Mouse (Mus musculus): ENCODE data around the gene Pepd. TPM values are rescaled to one million over a fixed set of nuclear protein-coding genes. Genes with fewer than 3 reads are reported as not detected.
A peak's percentile ranks its signal among the peaks of the same experiment; 100 is the strongest.
"Not testable (repeated sequence)": the region's sequence is repeated elsewhere in the genome, so short reads cannot be mapped to it uniquely, and the experiment has no call there.

Pepd gene
- polyA plus RNA-seq, 1 experiment from 2014 or later, result 62.6 TPM

DNA sequence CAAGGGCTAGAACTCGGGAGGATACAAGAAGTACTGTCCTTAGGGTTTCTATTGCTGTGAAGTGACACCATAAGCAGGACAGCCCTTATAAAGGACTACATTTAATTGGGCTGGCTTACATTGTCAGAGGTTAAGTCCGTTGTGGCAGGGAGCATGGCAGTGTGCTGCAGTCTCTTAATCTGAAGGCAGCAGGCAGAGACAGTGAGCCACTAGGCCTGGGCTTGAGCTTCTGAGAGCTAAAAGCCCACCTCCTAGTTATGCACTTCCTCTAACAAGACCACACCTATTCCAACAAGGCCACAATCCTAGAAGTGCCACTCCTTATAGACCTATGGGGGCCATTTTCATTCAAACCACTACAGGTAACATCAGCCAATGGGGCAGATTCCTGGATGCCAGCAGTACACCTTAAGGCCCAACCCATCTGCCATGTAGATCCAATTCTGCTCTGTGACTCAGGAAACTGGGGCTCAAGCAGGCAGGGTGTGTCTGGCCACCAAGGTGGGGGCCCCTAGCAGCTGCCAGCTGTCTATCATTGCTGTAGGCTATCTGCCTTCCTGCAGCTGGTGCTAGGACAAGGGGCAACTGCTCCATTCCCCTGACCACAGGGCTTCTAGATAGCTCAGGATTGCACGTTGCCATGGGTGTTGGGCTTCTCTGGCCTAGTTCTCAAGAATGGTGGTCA is 56.7 kb downstream of the Pepd start:
- Histone ChIP-seq H3K27ac (replicated peaks) (no peak overlapping the region), H3K4me1 (replicated peaks) (no peaks in the 10 kb centered on the region; the same call in 1 of the 2 replicates), H3K27me3 (no peaks in the 10 kb centered on the region), H3K36me3 (no peaks in the 10 kb centered on the region; the same call in 1 of the 2 replicates), H3K9me3 (no peaks in the 10 kb centered on the region), H3K9ac (no peak overlapping the region), H3K4me2 (no peak overlapping the region), H3K4me3 (no peak overlapping the region)
- WGBS, result 82% methylated on average over 3 of the region's 3 CpGs
- ATAC-seq (ENCODE audit: low FRiP score, low read depth), result no peak

DNA sequence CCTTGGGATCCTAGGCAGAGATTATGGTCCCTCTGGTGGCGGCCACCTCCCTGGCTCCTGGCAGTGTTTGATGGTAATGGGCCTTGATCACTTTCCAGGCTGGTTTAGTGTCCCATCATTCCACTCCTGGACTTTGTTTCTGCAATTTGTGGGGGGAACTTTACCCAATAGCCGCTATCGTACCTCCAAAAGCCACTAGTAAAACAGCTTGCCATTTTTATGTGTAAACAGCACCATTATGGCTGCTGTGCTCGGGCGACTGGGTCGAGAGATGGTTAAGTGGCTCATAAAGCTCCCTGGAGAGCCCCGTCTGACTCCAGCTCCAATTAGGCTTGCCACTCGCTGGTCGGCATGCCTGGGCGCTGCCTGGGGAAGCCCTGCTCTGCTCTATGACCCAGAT is 59.6 kb downstream of the Pepd start:
- 52% methylated on average over 10 of the region's 10 CpGs for WGBS

DNA sequence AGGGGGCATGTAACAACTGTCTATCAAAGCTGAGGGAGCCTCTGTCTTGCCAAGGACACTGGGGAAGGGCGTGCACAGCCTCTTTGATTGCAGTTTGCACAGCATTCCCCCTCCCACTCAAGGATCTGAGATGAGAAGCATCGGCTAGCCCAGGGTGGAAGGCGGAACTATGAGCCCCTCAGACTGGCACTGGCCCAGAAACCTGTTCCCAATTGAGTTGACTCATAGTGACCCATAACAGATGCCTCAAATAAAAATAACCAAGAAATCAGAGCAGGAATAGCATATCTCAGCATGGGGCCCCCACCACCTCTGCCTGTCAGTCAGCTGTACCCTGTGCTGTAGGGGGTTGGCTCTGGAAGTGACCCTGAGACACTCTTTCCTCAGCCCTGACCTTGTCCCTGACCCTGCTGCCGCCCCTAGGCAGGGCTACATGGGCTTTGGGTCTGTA is 60.8 kb downstream of the Pepd start:
- H3K4me2 ChIP-seq, result no peak overlapping the region
- no peak overlapping the region for H3K27ac ChIP-seq (replicated peaks)
- no peaks in the 10 kb centered on the region for H3K27me3 ChIP-seq
- H3K9me3 ChIP-seq, result no peaks in the 10 kb centered on the region
- 45% methylated on average over 4 of the region's 4 CpGs for WGBS
- no peaks in the 10 kb centered on the region; the same call in 1 of the 2 replicates for H3K36me3 ChIP-seq
- H3K4me3 ChIP-seq, result no peak overlapping the region
- H3K9ac ChIP-seq, result no peak overlapping the region
- no peak for ATAC-seq (ENCODE audit: low FRiP score, low read depth)
- peaks cover 17% of the 10 kb centered on the region for H3K4me1 ChIP-seq (replicated peaks)

More for the DNA sequence above, 59.6 kb downstream of the Pepd start:
- no peaks in the 10 kb centered on the region for H3K27me3 ChIP-seq
- peaks cover 17% of the 10 kb centered on the region for H3K4me1 ChIP-seq (replicated peaks)
- no peak overlapping the region for H3K27ac ChIP-seq (replicated peaks)
- no peak overlapping the region for H3K4me2 ChIP-seq
- H3K4me3 ChIP-seq, result no peak overlapping the region
- H3K9me3 ChIP-seq, result no peaks in the 10 kb centered on the region
- no peak for ATAC-seq (ENCODE audit: low FRiP score, low read depth)
- no peaks in the 10 kb centered on the region; the same call in 1 of the 2 replicates for H3K36me3 ChIP-seq
- H3K9ac ChIP-seq, result no peak overlapping the region

DNA sequence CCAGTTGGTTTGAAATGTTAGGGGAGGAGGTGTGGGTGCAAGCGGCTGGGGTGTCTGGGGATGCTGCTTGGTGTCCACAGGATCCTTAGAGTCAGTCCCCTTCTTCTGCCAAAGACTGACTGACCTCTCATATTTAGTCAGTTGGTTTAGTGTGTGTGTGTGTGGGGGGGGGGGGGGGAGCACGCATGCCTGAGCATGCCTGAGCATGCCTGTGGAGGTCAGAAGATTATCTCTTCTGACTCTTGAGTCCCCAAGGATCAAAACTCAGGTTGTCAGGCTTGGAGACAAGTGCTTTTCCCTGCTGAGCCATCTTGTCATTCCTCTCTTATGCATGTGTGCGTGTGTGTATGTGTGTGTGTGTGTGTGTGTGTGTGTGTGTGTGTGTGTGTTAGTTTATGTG is 61.7 kb downstream of the Pepd start:
- Histone ChIP-seq H3K9ac (no peak overlapping the region), H3K4me3 (no peak overlapping the region), H3K4me1 (replicated peaks) (peaks cover 17% of the 10 kb centered on the region), H3K4me2 (no peak overlapping the region), H3K27ac (replicated peaks) (no peak overlapping the region), H3K27me3 (no peaks in the 10 kb centered on the region), H3K9me3 (no peaks in the 10 kb centered on the region), H3K36me3 (no peaks in the 10 kb centered on the region; the same call in 1 of the 2 replicates)
- 89% methylated on average over 3 of the region's 3 CpGs for WGBS
- no peak for ATAC-seq (ENCODE audit: low FRiP score, low read depth)

DNA sequence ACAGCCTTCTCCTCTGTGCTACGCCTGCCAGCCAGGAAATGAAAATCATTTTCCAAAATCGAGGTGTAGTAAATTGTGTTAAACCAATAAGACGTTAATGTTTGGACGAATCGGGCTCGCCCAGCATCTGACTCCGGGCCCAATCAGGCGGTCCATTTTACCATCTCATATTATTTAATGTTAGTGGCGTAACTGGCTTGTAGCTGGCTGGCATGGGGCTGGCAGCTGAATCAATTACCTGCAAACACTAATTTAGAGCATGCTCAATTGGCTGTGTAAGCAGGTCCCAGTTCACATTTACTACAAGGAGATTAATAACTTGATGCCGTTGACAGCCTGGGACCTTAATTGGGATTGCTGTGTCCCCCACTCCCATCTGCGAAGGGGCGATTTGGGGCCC is 63.7 kb downstream of the Pepd start:
- Histone ChIP-seq H3K4me3 (no peak overlapping the region), H3K9me3 (no peaks in the 10 kb centered on the region), H3K36me3 (no peaks in the 10 kb centered on the region), H3K4me1 (replicated peaks) (peaks cover 17% of the 10 kb centered on the region), H3K27ac (replicated peaks) (peak overlapping the region; percentile 49; the same call in 1 of the 2 replicates), H3K9ac (no peak overlapping the region), H3K27me3 (no peaks in the 10 kb centered on the region), H3K4me2 (no peak overlapping the region)
- peak; percentile 36; the same call in 1 of the 2 replicates for ATAC-seq (ENCODE audit: low FRiP score, low read depth)
- WGBS, result 55% methylated on average over 12 of the region's 12 CpGs

DNA sequence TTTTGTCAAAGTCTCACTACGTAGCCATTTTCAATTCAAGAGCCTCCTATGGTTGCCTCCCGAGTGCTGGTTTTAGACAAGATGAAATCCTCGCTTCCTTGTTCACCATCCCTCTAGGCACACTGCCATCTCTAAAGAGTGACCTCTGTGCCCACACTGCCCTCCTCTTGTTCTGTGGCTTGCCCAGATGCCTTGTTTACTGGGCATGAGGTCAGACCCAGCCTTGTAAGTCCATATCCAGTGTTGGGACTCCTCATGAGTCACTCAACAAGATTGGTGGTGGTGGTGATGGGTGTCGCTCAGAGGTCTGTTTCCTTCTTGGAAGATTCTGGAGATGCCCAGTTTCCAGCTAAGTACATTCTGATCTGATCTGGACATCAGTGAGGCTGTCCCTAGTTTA is 65.2 kb downstream of the Pepd start:
- H3K27me3 ChIP-seq, result no peaks in the 10 kb centered on the region
- 94% methylated on average over 4 of the region's 4 CpGs for WGBS

DNA sequence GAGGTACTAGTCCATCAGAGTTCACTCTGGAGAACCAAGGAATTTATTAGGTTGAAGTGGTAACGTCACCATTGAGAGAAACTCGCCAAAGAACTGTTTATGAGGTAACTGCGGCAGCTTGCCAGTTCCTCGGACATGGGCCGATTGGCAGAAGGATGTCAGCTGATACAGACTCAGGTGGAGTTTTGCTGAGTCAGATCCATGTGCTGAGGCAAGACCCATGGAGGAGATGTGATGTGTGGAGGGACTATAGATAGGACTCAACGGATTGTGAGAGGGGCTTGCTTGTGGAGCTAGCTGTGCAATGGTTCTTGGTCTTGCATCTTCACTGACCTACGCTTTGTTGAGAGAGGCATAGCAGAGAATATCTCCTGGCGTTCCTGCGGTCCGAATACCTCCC is 69.6 kb downstream of the Pepd start:
- Histone ChIP-seq H3K9ac (no peak overlapping the region), H3K9me3 (no peaks in the 10 kb centered on the region), H3K27me3 (no peaks in the 10 kb centered on the region), H3K4me1 (replicated peaks) (peaks cover 4% of the 10 kb centered on the region), H3K4me3 (no peak overlapping the region), H3K27ac (replicated peaks) (no peak overlapping the region), H3K36me3 (no peaks in the 10 kb centered on the region), H3K4me2 (no peak overlapping the region)
- ATAC-seq (ENCODE audit: low FRiP score, low read depth), result no peak
- WGBS, result 93% methylated on average over 10 of the region's 10 CpGs

More for the DNA sequence above, 65.2 kb downstream of the Pepd start:
- Histone ChIP-seq H3K36me3 (no peaks in the 10 kb centered on the region), H3K4me1 (replicated peaks) (peaks cover 17% of the 10 kb centered on the region), H3K4me2 (no peak overlapping the region), H3K9ac (no peak overlapping the region), H3K4me3 (no peak overlapping the region), H3K27ac (replicated peaks) (no peak overlapping the region), H3K9me3 (no peaks in the 10 kb centered on the region)
- ATAC-seq (ENCODE audit: low FRiP score, low read depth), result no peak

DNA sequence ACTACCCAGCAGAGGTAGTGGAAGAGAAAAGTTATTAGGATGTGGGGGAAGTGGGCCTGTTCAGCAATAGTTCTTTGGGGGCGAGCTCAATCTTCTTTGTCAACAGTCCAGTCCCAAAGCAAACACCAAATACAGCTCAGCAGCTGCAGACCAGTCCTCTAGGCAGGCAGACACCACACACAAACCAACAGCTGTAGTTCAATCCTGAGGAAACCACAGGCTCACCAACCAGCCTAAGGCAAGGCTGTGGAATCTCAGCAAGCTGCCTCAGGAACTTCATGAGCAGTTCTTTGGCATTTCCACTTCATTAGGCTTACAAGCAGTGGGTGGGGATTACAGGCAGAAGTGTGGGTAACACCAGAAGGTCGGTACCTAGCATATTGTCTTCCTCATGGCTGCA is 70.2 kb downstream of the Pepd start:
- H3K27ac ChIP-seq (replicated peaks); H3K27me3 ChIP-seq; ATAC-seq (ENCODE audit: low FRiP score, low read depth); H3K9me3 ChIP-seq; H3K4me3 ChIP-seq; H3K36me3 ChIP-seq; H3K9ac ChIP-seq; H3K4me2 ChIP-seq: not testable (repeated sequence)
- WGBS, result 81% methylated on average over 2 of the region's 2 CpGs
- peaks cover 10% of the 10 kb centered on the region for H3K4me1 ChIP-seq (replicated peaks)

DNA sequence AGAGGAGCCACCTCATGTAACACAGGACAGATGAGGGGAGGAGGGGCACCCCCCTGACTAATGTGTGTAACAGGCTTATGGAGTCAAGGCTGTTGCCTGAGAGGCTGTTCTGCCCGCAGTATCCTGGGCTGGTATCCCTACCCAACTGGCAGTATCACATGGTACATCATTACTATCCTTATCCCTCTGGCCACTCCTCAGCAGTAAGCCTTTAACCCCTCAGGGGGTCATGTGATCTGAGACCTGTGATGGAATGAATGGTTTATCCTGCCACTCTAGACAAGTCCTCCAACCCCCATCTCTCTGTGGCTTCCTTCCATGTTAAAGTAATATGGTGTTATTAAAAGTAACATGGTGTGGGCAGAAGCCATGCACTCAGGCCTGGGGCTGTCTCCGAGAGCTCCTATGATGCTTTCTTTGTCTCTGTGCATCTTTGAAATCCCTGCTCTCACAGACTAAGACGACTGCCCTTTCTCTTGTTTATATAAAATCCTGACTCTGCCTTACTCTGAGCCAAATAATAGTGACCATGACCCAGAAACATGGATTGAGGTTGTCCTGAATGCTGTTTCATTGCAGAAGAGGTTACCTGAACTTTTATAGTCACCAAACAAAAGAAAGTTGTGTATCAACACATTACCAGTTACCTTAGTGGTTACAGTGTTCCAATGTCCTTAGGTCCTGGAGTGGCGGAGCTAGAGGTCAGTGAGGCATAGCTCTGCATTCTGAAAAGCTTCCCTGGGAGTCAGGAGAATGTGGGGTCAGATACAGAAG is 71.7 kb downstream of the Pepd start:
- H3K4me3 ChIP-seq, result no peak overlapping the region
- no peak for ATAC-seq (ENCODE audit: low FRiP score, low read depth)

DNA sequence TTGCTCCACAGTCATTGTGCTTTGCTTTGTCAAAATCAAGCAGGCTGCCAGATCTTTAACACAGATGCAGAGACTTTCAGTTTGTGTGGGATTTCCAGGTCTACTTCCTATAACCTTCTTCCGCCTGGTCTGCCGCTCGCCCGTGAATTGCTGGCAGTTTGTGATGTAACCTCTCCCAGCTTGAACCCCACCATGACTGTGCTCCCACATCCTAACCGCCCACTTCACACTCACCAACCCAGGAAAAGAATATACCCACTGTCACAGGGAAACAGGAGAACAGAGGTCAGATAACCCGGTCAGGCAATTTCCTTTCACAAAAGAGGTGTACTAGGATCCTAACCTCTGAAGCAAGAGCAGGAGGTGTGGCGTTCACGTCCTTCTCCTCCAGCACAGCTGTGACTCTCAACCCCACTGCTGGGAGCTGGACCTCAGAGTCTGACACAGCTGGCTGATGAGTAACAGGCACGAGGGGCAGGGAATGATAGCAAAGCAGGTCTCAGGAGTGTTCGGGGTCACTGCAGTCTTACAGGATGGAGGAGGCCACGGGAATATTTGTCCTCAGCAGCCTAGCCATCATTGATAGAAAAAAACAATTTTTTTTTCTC is 72.5 kb downstream of the Pepd start:
- no peaks in the 10 kb centered on the region for H3K9me3 ChIP-seq
- no peak overlapping the region for H3K27ac ChIP-seq (replicated peaks)
- no peaks in the 10 kb centered on the region for H3K27me3 ChIP-seq
- H3K4me1 ChIP-seq (replicated peaks), result peaks cover 25% of the 10 kb centered on the region
- ATAC-seq (ENCODE audit: low FRiP score, low read depth), result no peak
- no peaks in the 10 kb centered on the region for H3K36me3 ChIP-seq
- 75% methylated on average over 11 of the region's 11 CpGs for WGBS
- H3K9ac ChIP-seq, result no peak overlapping the region
- H3K4me2 ChIP-seq, result no peak overlapping the region
- H3K4me3 ChIP-seq, result no peak overlapping the region

More for the DNA sequence above, 71.7 kb downstream of the Pepd start:
- no peaks in the 10 kb centered on the region for H3K36me3 ChIP-seq
- H3K4me2 ChIP-seq, result no peak overlapping the region
- WGBS, result 70% methylated on average over 4 of the region's 4 CpGs
- peaks cover 21% of the 10 kb centered on the region for H3K4me1 ChIP-seq (replicated peaks)
- H3K27me3 ChIP-seq, result no peaks in the 10 kb centered on the region
- H3K9ac ChIP-seq, result no peak overlapping the region
- H3K9me3 ChIP-seq, result no peaks in the 10 kb centered on the region
- H3K27ac ChIP-seq (replicated peaks), result no peak overlapping the region

DNA sequence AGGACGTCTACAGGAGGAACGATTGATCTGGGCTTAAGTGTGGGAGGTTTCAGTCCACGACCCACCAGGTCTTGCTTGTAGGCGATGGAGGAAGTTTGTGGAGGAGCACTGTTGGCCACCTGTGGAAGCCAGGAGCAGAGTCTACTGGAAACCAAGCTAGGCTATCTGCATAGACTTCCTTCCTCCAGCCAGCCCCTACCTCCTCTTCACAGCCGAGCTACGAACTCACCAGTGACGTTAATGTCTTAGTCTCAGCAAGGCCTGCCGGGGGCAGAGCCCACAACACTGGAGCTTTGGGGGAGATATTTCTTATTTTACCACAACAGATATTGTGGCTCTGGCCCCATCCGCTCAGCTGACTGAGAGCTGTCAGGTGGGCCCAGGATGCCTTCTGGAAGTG is 73.0 kb downstream of the Pepd start:
- 83% methylated on average over 9 of the region's 9 CpGs for WGBS
- ATAC-seq (ENCODE audit: low FRiP score, low read depth), result no peak

DNA sequence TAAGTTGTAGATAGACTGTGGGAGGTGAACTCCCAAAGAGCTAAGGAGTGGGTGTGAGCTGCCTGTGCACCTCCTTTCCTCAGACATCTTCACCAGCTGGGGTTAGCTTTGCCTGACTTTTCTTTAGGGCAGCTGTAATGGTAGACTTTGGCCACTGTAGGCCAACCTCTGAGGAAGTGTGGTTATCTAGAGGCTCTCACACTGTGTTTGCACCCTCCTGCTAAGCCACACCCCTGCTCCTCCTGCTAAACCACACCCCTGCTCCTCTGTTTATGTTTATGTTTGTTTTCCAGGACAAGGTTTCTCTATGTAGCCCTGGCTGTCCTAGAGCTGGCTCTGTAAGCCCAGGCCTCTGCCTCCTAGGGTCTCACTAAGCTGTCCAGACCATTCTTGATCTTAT is 73.5 kb downstream of the Pepd start:
- H3K4me1 ChIP-seq (replicated peaks), result peaks cover 25% of the 10 kb centered on the region
- no peak overlapping the region for H3K4me3 ChIP-seq
- no peak overlapping the region for H3K4me2 ChIP-seq
- H3K27me3 ChIP-seq, result no peaks in the 10 kb centered on the region
- no peaks in the 10 kb centered on the region for H3K36me3 ChIP-seq
- H3K9ac ChIP-seq, result no peak overlapping the region
- H3K27ac ChIP-seq (replicated peaks), result no peak overlapping the region
- H3K9me3 ChIP-seq, result no peaks in the 10 kb centered on the region
- ATAC-seq (ENCODE audit: low FRiP score, low read depth), result no peak

More for the DNA sequence above, 73.0 kb downstream of the Pepd start:
- Histone ChIP-seq H3K4me1 (replicated peaks) (peaks cover 25% of the 10 kb centered on the region), H3K4me2 (no peak overlapping the region), H3K36me3 (no peaks in the 10 kb centered on the region), H3K9me3 (no peaks in the 10 kb centered on the region), H3K27ac (replicated peaks) (no peak overlapping the region), H3K4me3 (no peak overlapping the region), H3K9ac (no peak overlapping the region), H3K27me3 (no peaks in the 10 kb centered on the region)
